Mouse (Mus musculus): ENCODE measurements around the gene Nmnat2.

The Nmnat2 gene

GRCm38 (mm10) chr1:152986981-152987380 lies 32.2 kb downstream of the Nmnat2 start:
- CTCF ChIA-PET, result no interaction called here

GRCm38 (mm10) chr1:152990067-152990466 lies 35.3 kb downstream of the Nmnat2 start:
- CTCF ChIA-PET, result no interaction called here

GRCm38 (mm10) chr1:152992271-152993134 lies 37.7 kb downstream of the Nmnat2 start:
- CTCF ChIA-PET, result no interaction called here

GRCm38 (mm10) chr1:152993803-152994202 lies 39.0 kb downstream of the Nmnat2 start:
- CTCF ChIA-PET, result no interaction called here

- CTCF ChIA-PET, result no interaction called here
Observed at GRCm38 (mm10) chr1:152999983-153000382, 45.2 kb downstream of the Nmnat2 start.

GRCm38 (mm10) chr1:153000486-153001228 lies 45.9 kb downstream of the Nmnat2 start:
- CTCF ChIA-PET, result no interaction called here

- CTCF ChIA-PET, result no interaction called here
Observed at GRCm38 (mm10) chr1:153002295-153003050, 47.7 kb downstream of the Nmnat2 start.

GRCm38 (mm10) chr1:153004472-153004871 lies 49.7 kb downstream of the Nmnat2 start:
- CTCF ChIA-PET, result no interaction called here

- CTCF ChIA-PET, result no interaction called here
Observed at GRCm38 (mm10) chr1:153006054-153006453, 51.3 kb downstream of the Nmnat2 start.

GRCm38 (mm10) chr1:153006761-153007160 lies 52.0 kb downstream of the Nmnat2 start:
- CTCF ChIA-PET, result no interaction called here

GRCm38 (mm10) chr1:153007292-153007691 lies 52.5 kb downstream of the Nmnat2 start:
- CTCF ChIA-PET, result no interaction called here

- CTCF ChIA-PET, result no interaction called here
Observed at GRCm38 (mm10) chr1:153007824-153008223, 53.0 kb downstream of the Nmnat2 start.

- CTCF ChIA-PET, result no interaction called here
Observed at GRCm38 (mm10) chr1:153009338-153009737, 54.5 kb downstream of the Nmnat2 start.

GRCm38 (mm10) chr1:153010353-153011351 lies 55.9 kb downstream of the Nmnat2 start:
- CTCF ChIA-PET, result interaction anchor here (0.6 kb wide), 1 partner anchor 470 kb away, joined by 6 read pairs; no protein-coding TSS in a partner anchor

GRCm38 (mm10) chr1:153011544-153011943 lies 56.8 kb downstream of the Nmnat2 start:
- CTCF ChIA-PET, result no interaction called here

GRCm38 (mm10) chr1:153013541-153014288 lies 58.9 kb downstream of the Nmnat2 start:
- CTCF ChIA-PET, result no interaction called here

GRCm38 (mm10) chr1:153014431-153015186 lies 59.8 kb downstream of the Nmnat2 start:
- CTCF ChIA-PET, result no interaction called here

- CTCF ChIA-PET, result no interaction called here
Observed at GRCm38 (mm10) chr1:153016465-153017163, 61.8 kb downstream of the Nmnat2 start.

- CTCF ChIA-PET, result no interaction called here
Observed at GRCm38 (mm10) chr1:153019128-153019527, 64.3 kb downstream of the Nmnat2 start.
